Mouse (Mus musculus): Measurements from ENCODE around the gene Ppid.

GRCm38 (mm10) chr3:79560555-79560954 lies 30.6 kb upstream of the Ppid start:
- TF ChIP-seq POLR2A (IDR thresholded peaks at IDR 0.05; ENCODE audit: low read depth, low read length) (no peak), CTCF (conservative IDR thresholded peaks at IDR 0.05; ENCODE audit: insufficient read depth, insufficient read length, low read depth, low read length) (no peak)

Data from kidney, adult 2 months (tissue).